Mouse (Mus musculus): ENCODE measurements around the gene Eif5a2. TPM values are rescaled to one million over a fixed set of nuclear protein-coding genes. Genes with fewer than 3 reads are reported as not detected.

The Eif5a2 gene
- polyA plus RNA-seq, 1 experiment from 2014 or later, result 8.8 TPM

DNA sequence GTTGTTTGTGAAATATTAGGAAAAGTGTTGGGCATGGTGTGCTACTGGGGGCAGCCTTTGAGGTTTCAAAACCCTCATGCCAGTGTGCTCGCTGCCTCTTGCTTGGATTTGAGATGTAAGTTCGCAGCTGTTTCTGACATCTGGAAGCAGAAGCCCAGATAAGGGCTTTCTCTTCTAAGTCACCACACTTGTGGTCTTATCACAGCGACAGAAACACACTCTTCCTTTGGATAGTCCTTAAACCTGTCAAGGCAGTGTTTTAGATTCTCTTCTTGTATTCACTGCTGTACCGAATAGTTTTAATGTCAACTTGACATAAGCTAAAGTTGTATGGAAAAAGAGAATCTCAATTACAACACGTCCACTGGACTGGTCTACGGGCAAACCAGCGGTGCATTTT lies 5.7 kb upstream of the Eif5a2 start:
- WGBS, result 84% methylated on average over 7 of the region's 7 CpGs
- H3K4me3 ChIP-seq, result no peak overlapping the region
- no peak overlapping the region for H3K9ac ChIP-seq
- no peaks in the 10 kb centered on the region for H3K36me3 ChIP-seq
- ATAC-seq (ENCODE audit: low FRiP score, low read depth), result no peak
- H3K4me2 ChIP-seq (replicated peaks), result no peak overlapping the region
- no peaks in the 10 kb centered on the region for H3K4me1 ChIP-seq
- no peak overlapping the region for H3K27ac ChIP-seq
- H3K27me3 ChIP-seq, result no peaks in the 10 kb centered on the region
- H3K9me3 ChIP-seq, result no peaks in the 10 kb centered on the region; the same call in 1 of the 2 replicates

DNA sequence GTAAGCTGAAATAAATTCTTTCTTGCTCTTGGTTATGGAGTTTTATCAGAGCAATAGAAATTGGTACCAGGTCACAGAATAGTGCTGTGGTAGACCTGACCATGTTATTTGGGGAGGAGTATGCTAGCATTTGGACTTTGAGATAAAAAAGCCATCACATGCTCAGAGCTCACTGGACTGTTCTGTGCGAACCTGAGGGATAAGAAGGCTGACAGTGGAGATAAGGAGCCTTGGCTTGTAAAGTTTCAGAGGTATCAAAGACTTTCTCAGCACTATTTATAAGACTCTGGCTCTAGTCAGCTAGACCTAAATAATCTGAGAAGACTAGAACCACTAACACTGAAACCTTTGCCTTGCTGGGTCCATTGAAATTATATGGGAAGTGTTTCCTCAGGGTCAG lies 5.1 kb upstream of the Eif5a2 start:
- Histone ChIP-seq H3K4me2 (replicated peaks) (no peak overlapping the region), H3K27ac (no peak overlapping the region), H3K4me1 (no peaks in the 10 kb centered on the region), H3K9me3 (no peaks in the 10 kb centered on the region), H3K9ac (no peak overlapping the region), H3K4me3 (no peak overlapping the region), H3K27me3 (no peaks in the 10 kb centered on the region), H3K36me3 (no peaks in the 10 kb centered on the region)
- ATAC-seq (ENCODE audit: low FRiP score, low read depth), result no peak
- WGBS, result 84% methylated on average over 1 of the region's 1 CpGs

DNA sequence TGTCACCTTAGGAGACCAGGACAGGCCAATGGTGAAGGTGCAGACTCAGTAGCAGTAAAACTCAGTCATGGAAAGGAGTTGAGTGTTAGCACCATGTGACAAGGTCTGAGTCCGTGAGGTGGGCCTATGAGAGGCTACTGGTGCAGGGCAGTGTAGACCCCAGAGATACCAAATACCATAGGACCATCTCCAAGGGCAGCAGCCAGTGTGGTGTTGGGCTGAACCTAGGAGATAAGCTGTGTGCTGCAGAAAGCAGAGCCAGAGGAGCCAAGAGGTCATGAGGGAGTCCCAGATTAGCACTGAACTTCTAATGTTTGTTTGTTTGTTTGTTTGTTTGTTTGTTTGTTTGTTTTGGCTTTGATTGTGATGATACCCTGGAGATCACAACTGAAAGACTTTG lies 4.6 kb upstream of the Eif5a2 start:
- H3K4me1 ChIP-seq, result no peaks in the 10 kb centered on the region
- no peaks in the 10 kb centered on the region for H3K9me3 ChIP-seq
- no peaks in the 10 kb centered on the region for H3K27me3 ChIP-seq
- no peak overlapping the region for H3K4me2 ChIP-seq (replicated peaks)
- H3K4me3 ChIP-seq, result no peak overlapping the region
- H3K9ac ChIP-seq, result no peak overlapping the region
- no peak overlapping the region for H3K27ac ChIP-seq
- ATAC-seq (ENCODE audit: low FRiP score, low read depth), result no peak
- H3K36me3 ChIP-seq, result no peaks in the 10 kb centered on the region
- WGBS, result 68% methylated on average over 1 of the region's 1 CpGs

DNA sequence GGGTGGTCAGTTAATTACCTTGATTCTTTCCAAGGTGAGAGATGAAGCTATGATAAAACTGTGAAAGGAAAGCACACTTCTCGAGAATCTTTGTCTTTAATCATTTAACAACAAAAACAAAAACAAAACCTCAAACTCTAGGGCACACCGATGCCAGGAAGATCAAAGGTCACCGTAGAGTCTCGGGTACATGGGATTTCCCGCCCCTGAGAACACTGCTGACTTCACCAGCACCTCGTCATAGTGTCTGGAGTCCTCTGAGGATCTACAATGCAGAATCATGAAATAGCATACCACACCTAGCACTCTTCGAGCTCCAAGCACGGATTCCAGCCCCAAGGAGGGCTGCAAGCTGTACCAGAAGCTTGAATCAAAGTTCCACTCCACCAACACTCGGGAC lies 565 bp upstream of the Eif5a2 start:
- Histone ChIP-seq H3K4me2 (replicated peaks) (peak overlapping the region; percentile 96), H3K27me3 (no peaks in the 10 kb centered on the region), H3K9ac (no peak overlapping the region), H3K27ac (no peak overlapping the region), H3K4me3 (peak overlapping the region; percentile 83), H3K36me3 (0 out of 2 replicates have a peak, but pooled peaks cover 9% of the 10 kb centered on the region), H3K4me1 (peaks cover 9% of the 10 kb centered on the region; the same call in 1 of the 2 replicates), H3K9me3 (no peaks in the 10 kb centered on the region)
- 72% methylated on average over 9 of the region's 9 CpGs for WGBS
- ATAC-seq (ENCODE audit: low FRiP score, low read depth), result no peak

DNA sequence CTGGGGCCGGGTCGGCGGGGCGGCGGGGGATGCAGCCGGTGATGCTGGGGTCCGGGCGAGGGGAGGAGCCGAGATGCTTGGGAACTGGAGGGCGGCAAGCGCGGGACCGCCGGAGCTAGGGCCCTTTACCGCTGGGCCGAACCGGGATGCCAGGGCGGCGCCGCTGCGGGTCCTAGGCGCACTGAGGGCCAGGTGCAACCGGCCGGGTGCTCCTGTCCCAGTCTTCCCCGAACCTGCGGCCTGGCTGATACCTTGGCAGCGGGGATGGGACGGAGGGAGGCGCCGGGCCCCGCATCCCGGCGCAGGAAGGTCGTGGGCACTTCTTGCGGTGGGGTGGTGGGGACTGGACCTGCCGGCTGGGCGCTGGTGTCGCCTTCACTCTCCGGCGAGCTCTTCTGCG lies 346 bp downstream of the Eif5a2 start:
- Histone ChIP-seq H3K36me3 (0 out of 2 replicates have a peak, but pooled peaks cover 13% of the 10 kb centered on the region), H3K9ac (peak overlapping the region; percentile 86), H3K9me3 (no peaks in the 10 kb centered on the region), H3K4me1 (peaks cover 9% of the 10 kb centered on the region; the same call in 1 of the 2 replicates), H3K27ac (no peak overlapping the region), H3K4me3 (peak overlapping the region; percentile 83), H3K4me2 (replicated peaks) (peak overlapping the region; percentile 96), H3K27me3 (no peaks in the 10 kb centered on the region)
- ATAC-seq (ENCODE audit: low FRiP score, low read depth), result no peak
- WGBS, result under 1% methylated on average over 36 of the region's 41 CpGs

DNA sequence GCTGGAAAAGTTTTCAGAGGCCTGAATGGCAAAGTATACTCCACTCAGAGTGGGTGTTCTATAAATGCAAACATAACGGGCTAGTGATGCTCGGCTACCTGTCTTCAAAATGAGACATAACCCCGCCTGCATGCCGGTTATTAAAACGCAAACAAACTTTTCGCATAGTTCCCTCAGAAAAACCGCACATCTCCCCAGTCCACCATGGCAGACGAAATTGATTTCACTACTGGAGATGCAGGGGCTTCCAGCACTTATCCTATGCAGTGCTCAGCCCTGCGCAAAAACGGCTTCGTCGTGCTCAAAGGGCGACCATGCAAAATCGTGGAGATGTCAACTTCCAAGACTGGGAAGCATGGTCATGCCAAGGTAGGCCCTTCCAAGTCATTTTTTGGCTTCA lies 772 bp downstream of the Eif5a2 start:
- Histone ChIP-seq H3K27me3 (no peaks in the 10 kb centered on the region), H3K4me3 (peak overlapping the region; percentile 83), H3K27ac (no peak overlapping the region), H3K4me2 (replicated peaks) (peak overlapping the region; percentile 96), H3K36me3 (0 out of 2 replicates have a peak, but pooled peaks cover 13% of the 10 kb centered on the region), H3K9me3 (no peaks in the 10 kb centered on the region), H3K9ac (peak overlapping the region; percentile 86), H3K4me1 (peaks cover 9% of the 10 kb centered on the region; the same call in 1 of the 2 replicates)
- WGBS, result 19% methylated on average over 14 of the region's 14 CpGs
- ATAC-seq (ENCODE audit: low FRiP score, low read depth), result no peak

DNA sequence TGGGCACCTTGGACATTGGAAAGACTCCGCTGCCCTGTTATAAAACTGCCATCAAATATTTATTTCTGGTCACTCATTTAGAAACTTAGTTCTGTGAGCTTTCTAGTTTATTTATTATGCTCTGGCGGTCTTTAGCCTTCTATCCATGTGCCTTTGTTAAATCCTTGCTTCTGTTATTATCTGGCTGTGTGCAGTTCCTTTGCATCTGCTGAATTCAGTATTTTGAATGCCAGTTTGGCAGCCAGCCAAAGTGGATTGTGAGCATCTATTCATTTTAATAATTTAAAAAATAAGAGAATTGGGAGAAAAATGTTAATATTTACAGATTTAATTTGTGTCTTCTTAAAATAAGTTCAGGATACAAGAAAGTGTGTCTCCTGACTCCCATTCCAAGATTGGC lies 3.1 kb downstream of the Eif5a2 start:
- no peak overlapping the region for H3K4me2 ChIP-seq (replicated peaks)
- 87% methylated on average over 2 of the region's 2 CpGs for WGBS
- no peak for ATAC-seq (ENCODE audit: low FRiP score, low read depth)
- H3K36me3 ChIP-seq, result peaks cover 19% of the 10 kb centered on the region
- H3K27me3 ChIP-seq, result no peaks in the 10 kb centered on the region
- peaks cover 9% of the 10 kb centered on the region; the same call in 1 of the 2 replicates for H3K4me1 ChIP-seq
- H3K27ac ChIP-seq, result no peak overlapping the region
- H3K9ac ChIP-seq, result no peak overlapping the region
- no peak overlapping the region for H3K4me3 ChIP-seq
- no peaks in the 10 kb centered on the region for H3K9me3 ChIP-seq

DNA sequence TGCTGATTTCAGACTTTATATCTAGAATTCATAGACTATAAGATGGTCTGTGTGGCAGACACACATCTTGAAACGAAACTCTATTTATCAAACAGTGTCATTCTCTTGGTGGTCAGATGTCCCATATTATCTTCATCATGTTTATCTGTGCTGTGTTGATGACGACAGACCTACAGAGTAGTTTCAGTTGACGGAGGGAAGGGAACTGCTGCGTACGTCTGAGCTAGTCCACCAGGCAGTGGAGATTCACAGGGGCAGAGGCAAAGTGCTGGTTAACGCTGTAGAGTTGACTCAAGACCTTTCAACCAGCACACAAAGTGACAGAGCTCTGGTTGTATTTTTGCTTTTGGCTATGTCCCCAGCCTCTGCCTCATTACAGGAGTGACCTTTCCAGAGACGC lies 13.8 kb downstream of the Eif5a2 start:
- WGBS, result 87% methylated on average over 7 of the region's 7 CpGs
- ATAC-seq (ENCODE audit: low FRiP score, low read depth), result no peak
- Histone ChIP-seq H3K4me2 (replicated peaks) (no peak overlapping the region), H3K36me3 (0 out of 2 replicates have a peak, but pooled peaks cover 4% of the 10 kb centered on the region), H3K27ac (no peak overlapping the region), H3K4me1 (no peaks in the 10 kb centered on the region), H3K27me3 (no peaks in the 10 kb centered on the region), H3K9ac (no peak overlapping the region), H3K4me3 (no peak overlapping the region), H3K9me3 (no peaks in the 10 kb centered on the region)

DNA sequence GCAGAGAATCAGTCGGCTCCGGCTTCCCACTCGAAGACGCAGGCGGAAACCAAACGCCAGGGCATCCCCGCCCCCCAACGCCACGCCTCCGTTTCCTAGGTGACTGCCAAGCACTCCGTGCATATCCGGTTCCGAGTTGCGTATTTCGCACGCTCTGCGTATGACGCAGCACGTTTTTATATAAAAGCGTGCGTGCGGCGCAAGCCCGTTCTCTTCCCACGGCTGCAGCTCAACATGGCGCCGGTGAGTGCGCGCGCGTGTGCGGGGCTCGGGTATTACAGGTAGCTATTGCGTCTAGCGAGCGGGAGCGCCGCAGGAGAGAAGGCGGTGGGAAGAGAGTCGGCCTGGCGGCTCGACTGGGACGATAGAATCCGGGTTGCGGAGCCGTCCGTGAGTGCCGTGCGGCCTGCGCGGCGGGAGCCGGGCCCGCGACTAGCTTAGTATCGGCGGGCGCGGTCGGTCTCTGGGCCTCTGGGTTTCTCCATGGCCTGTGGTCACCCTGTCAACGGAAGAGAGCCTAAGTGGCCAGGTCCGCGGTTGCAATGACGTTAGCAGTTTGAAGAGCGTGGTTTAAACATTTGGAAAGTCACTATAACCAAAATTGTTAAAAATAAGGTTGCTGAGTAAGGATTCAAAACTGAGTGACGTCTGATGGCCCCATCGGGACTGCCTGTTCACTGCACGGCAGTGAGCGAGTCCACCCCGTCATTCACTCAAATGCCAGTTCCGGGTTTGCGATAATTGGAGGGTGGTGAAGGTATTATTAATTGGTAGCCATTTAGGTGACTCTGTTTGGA lies 24.4 kb downstream of the Eif5a2 start, which contains the start of gene Rpl22l1:
Gene Rpl22l1, plus strand, starts transcription at position 136 of the 797 bp plus-strand sequence.
- under 1% methylated on average over 72 of the region's 72 CpGs for whole genome bisulfite sequencing
- peak within 1 kb of the TSS; percentile 93 for H3K9ac ChIP-seq

DNA sequence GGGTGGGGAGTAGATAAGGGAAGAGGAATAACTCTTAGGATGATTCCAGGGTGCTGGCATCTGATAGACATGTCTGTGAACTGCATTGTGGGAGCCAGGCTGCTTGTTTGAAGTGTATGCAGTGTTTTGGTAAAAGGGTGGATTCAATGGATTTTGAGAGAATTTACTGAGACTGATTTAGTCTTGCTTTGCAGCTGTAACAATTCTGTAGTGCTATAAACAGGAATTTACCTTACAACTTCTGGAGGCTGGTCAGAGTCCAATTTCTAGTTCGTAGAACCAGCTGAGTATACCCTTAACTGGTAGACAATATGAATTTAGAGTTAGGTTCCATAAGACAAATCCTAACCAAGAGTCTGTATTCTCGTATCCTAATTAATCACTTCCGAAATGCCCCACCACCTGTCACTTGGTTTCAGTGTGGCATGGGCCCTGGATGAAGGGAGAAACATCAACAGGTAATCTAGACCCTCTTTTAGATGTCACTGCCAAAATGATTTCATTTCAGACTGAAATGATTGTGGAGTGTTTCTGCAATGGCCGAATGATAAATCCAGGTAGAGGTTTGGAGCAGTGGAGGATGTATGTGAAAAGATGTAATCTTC lies 27.1 kb downstream of the Eif5a2 start:
- no peak for ATAC-seq (ENCODE audit: low FRiP score, low read depth)
- H3K9ac ChIP-seq, result no peak overlapping the region
- H3K9me3 ChIP-seq, result no peaks in the 10 kb centered on the region
- H3K27ac ChIP-seq, result no peak overlapping the region
- H3K4me1 ChIP-seq, result peaks cover 15% of the 10 kb centered on the region
- H3K4me2 ChIP-seq (replicated peaks), result no peak overlapping the region
- peaks cover 22% of the 10 kb centered on the region for H3K36me3 ChIP-seq
- H3K27me3 ChIP-seq, result no peaks in the 10 kb centered on the region
- 91% methylated on average over 4 of the region's 4 CpGs for WGBS
- no peak overlapping the region for H3K4me3 ChIP-seq

More for the DNA sequence above, 24.4 kb downstream of the Eif5a2 start, which contains the start of gene Rpl22l1:
- peak within 1 kb of the TSS; percentile 83 for H3K4me3 ChIP-seq
- peak; percentile 99 for ATAC-seq (ENCODE audit: low FRiP score, low read depth)
- H3K4me2 ChIP-seq (replicated peaks), result peak within 1 kb of the TSS; percentile 70
- peaks cover 22% of the 10 kb centered on the region for H3K36me3 ChIP-seq
- peaks cover 15% of the 10 kb centered on the region for H3K4me1 ChIP-seq
- no peaks in the 10 kb centered on the region for H3K27me3 ChIP-seq
- peak within 1 kb of the TSS; percentile 80; the same call in 1 of the 2 replicates for H3K27ac ChIP-seq
- no peaks in the 10 kb centered on the region for H3K9me3 ChIP-seq

DNA sequence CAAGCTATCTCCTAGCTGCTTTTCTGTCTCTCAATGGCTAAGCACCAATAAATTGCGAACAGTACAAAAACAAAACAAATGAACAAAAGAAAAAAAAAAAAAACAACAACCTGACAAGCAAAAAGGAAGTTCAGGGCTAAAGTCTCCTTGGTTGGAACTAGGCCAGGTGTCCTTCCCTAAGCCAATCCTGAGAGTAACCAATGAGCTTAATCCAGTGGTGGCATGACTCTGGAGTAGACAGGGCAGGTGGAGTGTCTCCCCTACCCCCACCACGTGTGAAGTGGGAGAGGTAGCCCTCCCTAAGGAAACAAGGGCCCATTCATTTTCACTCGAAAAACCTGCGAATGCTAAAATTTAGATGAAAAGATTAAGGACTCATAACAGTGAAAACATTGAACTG lies 30.4 kb downstream of the Eif5a2 start:
- Histone ChIP-seq H3K27me3 (no peaks in the 10 kb centered on the region), H3K4me3 (no peak overlapping the region), H3K4me2 (replicated peaks) (no peak overlapping the region), H3K9me3 (no peaks in the 10 kb centered on the region), H3K27ac (no peak overlapping the region), H3K36me3 (peaks cover 22% of the 10 kb centered on the region), H3K9ac (no peak overlapping the region), H3K4me1 (peaks cover 5% of the 10 kb centered on the region; the same call in 1 of the 2 replicates)
- no peak for ATAC-seq (ENCODE audit: low FRiP score, low read depth)
- WGBS, result 79% methylated on average over 4 of the region's 4 CpGs

DNA sequence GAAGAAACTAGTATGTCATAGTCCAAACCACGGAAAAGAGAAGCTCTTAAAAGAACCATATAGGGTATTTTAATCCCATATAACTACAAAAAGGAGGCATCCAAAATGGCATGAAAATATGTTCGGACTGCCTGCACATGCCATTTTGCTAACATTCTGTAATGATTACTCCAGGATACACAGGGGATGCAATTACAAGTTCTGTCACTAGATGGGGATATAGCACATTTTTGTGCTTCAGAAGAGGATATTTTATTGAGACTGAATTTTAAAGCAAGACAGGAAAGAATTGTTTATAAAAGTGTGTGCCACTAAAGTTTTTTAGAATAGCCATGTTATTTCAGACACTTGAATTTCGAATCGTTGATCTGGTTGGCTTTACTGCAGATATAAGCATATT lies 33.3 kb downstream of the Eif5a2 start:
- H3K27me3 ChIP-seq, result no peaks in the 10 kb centered on the region
- no peak overlapping the region for H3K9ac ChIP-seq
- H3K27ac ChIP-seq, result no peak overlapping the region
- 13% methylated on average over 4 of the region's 4 CpGs for WGBS
- no peak for ATAC-seq (ENCODE audit: low FRiP score, low read depth)
- no peaks in the 10 kb centered on the region for H3K4me1 ChIP-seq
- 0 out of 2 replicates have a peak overlapping the region, but pooled peaks have one; percentile 21 for H3K4me2 ChIP-seq (replicated peaks)
- peaks cover under 1% of the 10 kb centered on the region; the same call in 1 of the 2 replicates for H3K36me3 ChIP-seq
- no peak overlapping the region for H3K4me3 ChIP-seq
- H3K9me3 ChIP-seq, result no peaks in the 10 kb centered on the region
